Mouse (Mus musculus) kidney, adult 2 months (tissue): ENCODE results near the gene Gtf3c5. TPM values are rescaled to one million over a fixed set of nuclear protein-coding genes. Genes with fewer than 3 reads are reported as not detected.

ENCODE experiments used
- DNase-seq: peaks from one replicate; pipeline ENCODE4 v3.0.0; 2021
- H3K27ac ChIP-seq: fragments of 200-500 bp; 2 replicates; pipeline ENCODE4 v1.5.1; 2012; ENCODE audit warnings: low read depth, low read length, control low read depth, inconsistent platforms; ENCODE audit not compliant: insufficient read depth
- H3K27me3 ChIP-seq: fragments of 200-500 bp; replicated peaks from 2 replicates; pipeline ENCODE4 v1.6.1; 2012; ENCODE audit warnings: mild to moderate bottlenecking, moderate library complexity, low read length, inconsistent platforms; ENCODE audit not compliant: control insufficient read depth, insufficient read depth
- H3K36me3 ChIP-seq: fragments of 200-500 bp; 2 replicates; pipeline ENCODE4 v1.6.1; 2012; ENCODE audit warnings: mild to moderate bottlenecking, moderate library complexity, low read length, inconsistent platforms; ENCODE audit not compliant: control insufficient read depth, insufficient read depth
- H3K4me1 ChIP-seq: fragments of 200-500 bp; 2 replicates; pipeline ENCODE4 v1.6.1; 2011; ENCODE audit warnings: low read length; ENCODE audit not compliant: control insufficient read depth, insufficient read depth
- H3K4me3 ChIP-seq: fragments of 200-500 bp; 2 replicates; pipeline ENCODE4 v1.5.1; 2011; ENCODE audit warnings: mild to moderate bottlenecking, low read depth, low read length, control low read depth; ENCODE audit not compliant: insufficient read depth
- CTCF ChIP-seq: fragments of 200-500 bp; conservative IDR thresholded peaks from 2 replicates; pipeline ENCODE4 v1.5.1; 2011; ENCODE audit warnings: low read depth, mild to moderate bottlenecking, control low read depth, low read length, moderate library complexity, mixed read lengths; ENCODE audit not compliant: insufficient read depth, insufficient read length
- POLR2A ChIP-seq: fragments of 200-500 bp; IDR thresholded peaks from one replicate; pipeline ENCODE4 v1.6.1; 2011; ENCODE audit warnings: low read depth, low read length, control low read depth
- WGBS: fragments of 180-500 bp; shearing (Covaris S2); methylation state at CpG from one replicate; pipeline ENCODE4 v1.1.7; 2018; 5-methylcytosine and 5-hydroxymethylcytosine counted together
- polyA plus RNA-seq: library from polyadenylated mRNA; depleted of rRNA; stranded (reverse); fragments of >200 nt; gene quantifications from 2 replicates; pipeline ENCODE4 v1.2.3, GENCODE M21; 2012

Gene Gtf3c5
- polyA plus RNA-seq, 1 experiment = 20.8 TPM

DNA sequence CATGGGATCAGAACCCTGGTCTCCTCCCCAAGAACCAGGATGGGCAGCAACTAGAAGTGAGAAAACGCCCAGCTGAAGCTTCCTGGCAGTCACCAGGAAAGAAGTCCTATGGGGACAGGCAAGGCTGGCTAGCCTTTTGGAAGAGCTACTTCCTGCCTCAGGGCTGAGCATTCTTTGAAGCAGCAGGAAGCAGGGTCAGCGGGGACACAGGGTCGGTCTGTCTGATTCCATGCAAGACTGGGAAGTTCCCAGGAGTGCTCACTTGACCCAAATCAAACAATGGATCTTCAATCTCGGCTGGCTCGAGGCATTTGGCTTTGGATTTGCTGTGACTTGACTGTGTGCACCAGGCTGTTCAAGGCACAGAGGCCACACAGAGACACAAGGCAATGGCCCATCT lies 17.0 kb downstream of the Gtf3c5 start:
- H3K4me1 ChIP-seq = no peaks in the 10 kb centered on the region
- peak; percentile 74 for DNase-seq
- no peaks in the 10 kb centered on the region for H3K27me3 ChIP-seq
- WGBS = 59% methylated on average over 5 of the region's 5 CpGs
- H3K4me3 ChIP-seq = no peak overlapping the region
- TF ChIP-seq POLR2A (no peak), CTCF (no peak)
- H3K27ac ChIP-seq = peak overlapping the region; percentile 35
- H3K36me3 ChIP-seq = no peaks in the 10 kb centered on the region

DNA sequence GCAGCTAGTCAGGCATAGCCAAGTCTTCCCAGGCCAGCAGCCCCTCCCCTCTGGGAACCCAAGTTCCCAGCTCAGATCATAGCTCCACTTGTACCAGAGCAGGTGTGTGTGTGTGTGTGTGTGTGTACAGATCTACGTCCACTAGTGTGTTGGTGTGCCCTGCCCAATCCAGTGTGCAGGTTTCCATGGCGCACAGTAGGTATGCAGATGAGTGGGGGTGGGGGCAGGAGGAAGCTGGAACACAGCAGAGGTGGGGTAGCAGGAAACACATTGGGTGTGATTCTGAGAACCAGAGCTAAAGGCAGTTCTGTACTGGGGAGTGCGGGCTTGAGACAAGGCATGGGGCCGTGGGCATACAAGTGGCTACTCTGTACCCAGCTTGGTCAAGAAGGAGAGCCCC lies 19.2 kb downstream of the Gtf3c5 start:
- TF ChIP-seq POLR2A = no peak
- no peak for TF ChIP-seq CTCF
- no peak for DNase-seq
- WGBS = 87% methylated on average over 4 of the region's 4 CpGs
- Histone ChIP-seq H3K27ac (no peak overlapping the region), H3K27me3 (no peaks in the 10 kb centered on the region), H3K4me1 (no peaks in the 10 kb centered on the region), H3K36me3 (no peaks in the 10 kb centered on the region), H3K4me3 (no peak overlapping the region)

DNA sequence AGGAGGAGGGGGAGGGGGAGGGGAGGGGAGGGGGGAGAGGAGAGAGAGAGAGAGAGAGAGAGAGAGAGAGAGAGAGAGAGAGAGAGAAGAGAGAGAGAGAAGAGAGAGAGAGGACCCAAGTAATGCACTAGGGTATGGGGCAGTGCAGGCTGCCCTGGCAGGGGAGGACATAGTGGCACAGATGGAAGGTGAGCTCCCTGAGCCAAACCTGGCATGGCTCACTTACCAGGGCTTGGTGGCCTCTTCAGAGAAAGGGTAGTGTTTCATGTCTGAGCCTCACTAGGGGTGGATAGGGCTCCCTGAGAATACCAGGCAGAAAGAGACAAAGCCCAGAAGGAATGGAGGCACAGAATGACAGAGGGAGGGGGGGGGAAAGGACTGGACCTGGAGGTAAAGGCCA lies 19.7 kb downstream of the Gtf3c5 start:
- Histone ChIP-seq H3K27me3 (no peaks in the 10 kb centered on the region), H3K27ac (no peak overlapping the region), H3K4me3 (no peak overlapping the region), H3K4me1 (no peaks in the 10 kb centered on the region), H3K36me3 (no peaks in the 10 kb centered on the region)
- DNase-seq = no peak
- TF ChIP-seq CTCF (no peak), POLR2A (no peak)

DNA sequence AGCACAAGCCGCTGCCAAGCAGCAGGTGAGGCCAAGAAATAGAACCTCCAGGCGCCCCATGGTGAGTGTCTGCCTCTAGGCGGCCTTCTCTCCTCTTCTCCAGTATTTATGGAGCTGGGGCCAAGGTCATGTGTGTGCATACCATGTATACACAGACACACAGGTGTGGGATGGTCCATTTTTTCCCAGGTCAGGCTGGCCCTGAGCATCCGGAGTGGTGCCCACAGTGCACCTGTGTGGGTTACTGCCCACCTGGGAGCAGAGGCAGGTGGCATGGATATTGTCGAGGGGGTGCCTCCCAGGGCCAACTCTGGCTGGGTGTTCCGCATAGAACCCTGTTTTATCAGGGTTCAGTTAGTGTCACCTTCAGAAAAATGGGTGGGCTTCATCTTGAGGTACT lies 20.2 kb downstream of the Gtf3c5 start, which contains the start of gene Cel:
Cel (minus strand) TSS at position 101 of the 400 bp plus-strand sequence.
- no peaks in the 10 kb centered on the region for H3K4me1 ChIP-seq
- TF ChIP-seq POLR2A (no peak), CTCF (no peak)
- no peak within 1 kb of the TSS for H3K27ac ChIP-seq
- DNase-seq = no peak
- H3K4me3 ChIP-seq = no peak within 1 kb of the TSS
- H3K27me3 ChIP-seq = no peaks in the 10 kb centered on the region
- H3K36me3 ChIP-seq = no peaks in the 10 kb centered on the region
- WGBS = 71% methylated on average over 6 of the region's 6 CpGs

DNA sequence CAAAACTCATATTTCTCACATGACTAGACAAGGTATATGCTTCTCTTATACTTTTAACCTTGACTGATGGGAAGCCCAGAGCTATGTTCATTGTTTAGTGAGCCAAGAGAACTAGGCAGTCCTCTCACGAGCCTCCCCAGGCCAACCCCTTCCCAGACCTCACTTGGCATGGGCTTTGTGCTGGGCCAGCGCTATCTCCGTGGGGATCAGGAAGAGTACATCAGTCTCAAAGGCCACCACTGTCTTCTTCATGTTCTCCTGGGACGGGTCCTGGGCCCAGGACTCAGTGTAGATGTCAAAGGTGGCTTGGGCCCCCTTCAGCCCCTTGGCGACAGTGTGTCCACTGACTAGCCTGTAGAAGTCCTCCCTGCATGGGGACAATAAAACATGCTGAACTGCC lies 26.1 kb downstream of the Gtf3c5 start:
- no peaks in the 10 kb centered on the region for H3K36me3 ChIP-seq
- no peaks in the 10 kb centered on the region for H3K27me3 ChIP-seq
- DNase-seq = no peak
- H3K27ac ChIP-seq = no peak overlapping the region
- TF ChIP-seq CTCF = no peak
- no peak for TF ChIP-seq POLR2A
- WGBS = 90% methylated on average over 5 of the region's 5 CpGs
- no peaks in the 10 kb centered on the region for H3K4me1 ChIP-seq
- no peak overlapping the region for H3K4me3 ChIP-seq

DNA sequence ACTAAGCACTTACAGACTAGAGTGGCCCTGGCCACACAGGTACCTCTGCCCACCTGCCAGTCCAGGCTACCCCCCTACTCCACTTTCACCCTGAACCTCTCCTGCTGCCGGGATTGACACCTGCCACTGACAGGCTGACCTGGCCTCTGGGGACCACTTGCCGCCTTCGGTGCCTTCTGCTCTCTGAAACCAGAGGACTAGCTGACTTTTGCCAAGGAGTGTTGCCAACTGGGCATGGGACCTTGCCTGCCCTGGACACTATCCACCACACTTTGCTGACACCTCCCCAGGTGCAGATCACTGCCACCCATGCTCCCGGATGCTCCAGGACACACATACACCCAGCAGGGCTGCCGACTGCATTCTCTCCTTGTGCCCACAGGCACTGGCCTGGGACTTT lies 31.2 kb downstream of the Gtf3c5 start:
- DNase-seq = no peak
- no peak overlapping the region for H3K27ac ChIP-seq
- no peaks in the 10 kb centered on the region for H3K27me3 ChIP-seq
- H3K4me3 ChIP-seq = no peak overlapping the region
- no peaks in the 10 kb centered on the region for H3K36me3 ChIP-seq
- TF ChIP-seq POLR2A = no peak
- no peak for TF ChIP-seq CTCF
- 97% methylated on average over 5 of the region's 5 CpGs for WGBS
- no peaks in the 10 kb centered on the region; the same call in 1 of the 2 replicates for H3K4me1 ChIP-seq

DNA sequence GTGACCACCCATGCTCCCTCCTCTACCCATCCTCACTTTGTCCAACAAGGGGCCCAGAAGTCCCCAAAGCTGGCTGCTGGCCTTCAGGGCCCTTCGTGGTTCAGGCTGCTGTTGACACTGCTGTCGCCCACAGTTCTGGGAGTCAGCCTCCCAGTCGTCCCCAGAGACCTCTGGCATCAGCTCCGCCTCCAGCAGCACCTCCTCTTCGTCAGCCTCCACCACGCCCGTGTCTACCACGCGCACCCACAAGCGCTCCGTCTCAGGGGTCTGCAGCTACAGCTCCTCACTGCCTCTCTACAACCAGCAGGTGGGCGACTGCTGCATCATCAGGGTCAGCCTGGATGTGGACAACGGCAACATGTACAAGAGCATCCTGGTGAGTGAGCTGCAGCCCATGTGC lies 34.4 kb downstream of the Gtf3c5 start:
- WGBS = 94% methylated on average over 13 of the region's 13 CpGs
- no peak overlapping the region for H3K4me3 ChIP-seq

More for the DNA sequence above, 34.4 kb downstream of the Gtf3c5 start:
- TF ChIP-seq CTCF = no peak
- no peak for TF ChIP-seq POLR2A
- H3K27ac ChIP-seq = no peak overlapping the region
- no peaks in the 10 kb centered on the region for H3K36me3 ChIP-seq
- no peak for DNase-seq
- H3K4me1 ChIP-seq = no peaks in the 10 kb centered on the region; the same call in 1 of the 2 replicates
- no peaks in the 10 kb centered on the region for H3K27me3 ChIP-seq
